Mouse (Mus musculus): ENCODE data around the gene Olfr1291-ps1. TPM values are rescaled to one million over a fixed set of nuclear protein-coding genes. Genes with fewer than 3 reads are reported as not detected.

The Olfr1291-ps1 gene
- total and polyA plus RNA-seq, 3 experiments = not detected

DNA sequence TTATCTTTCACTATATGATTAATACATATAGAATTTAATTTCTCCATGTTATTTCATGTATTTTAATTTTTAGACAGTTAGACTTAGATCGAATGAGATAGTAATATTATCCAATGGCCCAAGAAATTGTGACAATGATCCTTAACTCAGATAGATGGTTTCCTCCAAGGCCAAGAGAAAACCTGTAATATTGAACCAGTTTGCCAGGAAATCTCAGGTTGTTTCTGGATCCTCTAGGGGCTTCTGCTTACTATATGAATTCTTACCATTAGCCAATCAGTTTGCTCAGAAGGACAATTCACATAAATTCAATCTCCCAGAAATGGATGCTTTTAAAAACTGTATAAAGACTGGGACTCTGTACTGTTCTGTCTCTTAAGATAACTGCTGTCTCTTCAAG lies 27.9 kb downstream of the Olfr1291-ps1 start, which contains the start of gene Olfr1293-ps:
Olfr1293-ps (plus strand) TSS at position 301 of the 400 bp plus-strand sequence.
- H3K9ac ChIP-seq (ENCODE audit: control insufficient read depth, low read depth, low read length, poor library complexity, severe bottlenecking) = no peak within 1 kb of the TSS
- no peak within 1 kb of the TSS for H3K27ac ChIP-seq (ENCODE audit: control insufficient read depth, low read depth, low read length)
- TF ChIP-seq HCFC1 (IDR thresholded peaks at IDR 0.05; ENCODE audit: low read depth, low read length) (no peak), MXI1 (IDR thresholded peaks at IDR 0.05; ENCODE audit: low read depth, low read length) (no peak), POLR2AphosphoS2 (IDR thresholded peaks at IDR 0.05; ENCODE audit: low read length) (no peak), POLR2A (IDR thresholded peaks at IDR 0.05; ENCODE audit: control insufficient read depth in 1 of 2, insufficient read depth in 1 of 2, low read depth in 1 of 2, low read length in 2 of 2, poor library complexity in 1 of 2) (no peak), MAX (IDR thresholded peaks at IDR 0.05; ENCODE audit: low read length) (no peak), GABPA (IDR thresholded peaks at IDR 0.05; ENCODE audit: low read depth, low read length) (no peak), E2F4 (IDR thresholded peaks at IDR 0.05; ENCODE audit: borderline replicate concordance, low read depth, low read length) (no peak), TCF12 (IDR thresholded peaks at IDR 0.05; ENCODE audit: low read depth, low read length) (no peak), MAFK (IDR thresholded peaks at IDR 0.05; ENCODE audit: borderline replicate concordance, low read depth, low read length) (no peak), KAT2A (conservative IDR thresholded peaks at IDR 0.05; ENCODE audit: low read depth, low read length) (no peak), ZNF384 (IDR thresholded peaks at IDR 0.05; ENCODE audit: low read depth, low read length) (no peak), NRF1 (IDR thresholded peaks at IDR 0.05; ENCODE audit: insufficient read depth, low read depth, low read length, poor library complexity, severe bottlenecking) (no peak), CHD1 (IDR thresholded peaks at IDR 0.05; ENCODE audit: low read depth, low read length) (no peak), SMC3 (IDR thresholded peaks at IDR 0.05; ENCODE audit: low read depth, low read length) (no peak), CHD2 (IDR thresholded peaks at IDR 0.05; ENCODE audit: low read length) (no peak), CTCF (IDR thresholded peaks at IDR 0.05 in 2 of 3, conservative IDR thresholded peaks at IDR 0.05 in 1 of 3; ENCODE audit: control insufficient read depth in 1 of 3, insufficient read depth in 1 of 3, low read depth in 2 of 3, low read length in 3 of 3, poor library complexity in 1 of 3, severe bottlenecking in 1 of 3) (no peak), ZMIZ1 (IDR thresholded peaks at IDR 0.05; ENCODE audit: low read depth, low read length) (no peak), MEF2A (IDR thresholded peaks at IDR 0.05; ENCODE audit: extremely low read depth, insufficient replicate concordance, low read depth, low read length, poor library complexity, severe bottlenecking) (no peak), USF2 (IDR thresholded peaks at IDR 0.05; ENCODE audit: borderline replicate concordance in 1 of 2, insufficient read depth in 1 of 2, low read depth in 1 of 2, low read length in 2 of 2) (no peak)
- no peaks in the 10 kb centered on the region for H3K36me3 ChIP-seq (ENCODE audit: control insufficient read depth in 1 of 2, insufficient read depth in 2 of 2, low read length in 2 of 2)
- H3K79me2 ChIP-seq (ENCODE audit: control insufficient read depth, insufficient read depth, low read length, poor library complexity) = no peaks in the 10 kb centered on the region
- no peaks in the 10 kb centered on the region for H3K9me3 ChIP-seq (replicated peaks; ENCODE audit: insufficient read depth, low read length)
- H3K4me3 ChIP-seq (ENCODE audit: control insufficient read depth in 1 of 2, insufficient read depth in 1 of 2, low read depth in 2 of 2, low read length in 2 of 2) = no peak within 1 kb of the TSS
- H3K27me3 ChIP-seq (ENCODE audit: control insufficient read depth in 1 of 2, insufficient read depth in 2 of 2, low read length in 2 of 2) = no peaks in the 10 kb centered on the region
- no peaks in the 10 kb centered on the region for H3K4me1 ChIP-seq (ENCODE audit: control insufficient read depth in 1 of 2, insufficient read depth in 2 of 2, low read length in 2 of 2)
- DNase-seq (ENCODE audit: low read depth, low spot score) = no peak

GRCm38 (mm10) chr2:111540191-111540590 lies 43.2 kb downstream of the Olfr1291-ps1 start, which contains the start of gene Olfr1294:
Gene Olfr1294, minus strand, starts transcription at chr2:111540291.
- H3K9me3 ChIP-seq (replicated peaks; ENCODE audit: insufficient read depth, low read length) = no peaks in the 10 kb centered on the region
- no peaks in the 10 kb centered on the region for H3K4me1 ChIP-seq (ENCODE audit: control insufficient read depth in 1 of 2, insufficient read depth in 2 of 2, low read length in 2 of 2)
- no peak within 1 kb of the TSS for H3K9ac ChIP-seq (ENCODE audit: control insufficient read depth, low read depth, low read length, poor library complexity, severe bottlenecking)
- H3K4me3 ChIP-seq (ENCODE audit: control insufficient read depth in 1 of 2, insufficient read depth in 1 of 2, low read depth in 2 of 2, low read length in 2 of 2) = no peak within 1 kb of the TSS
- no peaks in the 10 kb centered on the region for H3K27me3 ChIP-seq (ENCODE audit: control insufficient read depth in 1 of 2, insufficient read depth in 2 of 2, low read length in 2 of 2)
- TF ChIP-seq POLR2AphosphoS5 (IDR thresholded peaks at IDR 0.05; ENCODE audit: borderline replicate concordance, low read depth, low read length) = no peak
- TF ChIP-seq GATA1 (IDR thresholded peaks at IDR 0.05; ENCODE audit: low read depth, low read length) = no peak
- no peaks in the 10 kb centered on the region for H3K79me2 ChIP-seq (ENCODE audit: control insufficient read depth, insufficient read depth, low read length, poor library complexity)
- no peaks in the 10 kb centered on the region for H3K36me3 ChIP-seq (ENCODE audit: control insufficient read depth in 1 of 2, insufficient read depth in 2 of 2, low read length in 2 of 2)
- no peak within 1 kb of the TSS for H3K27ac ChIP-seq (ENCODE audit: control insufficient read depth, low read depth, low read length)
- no peak for DNase-seq (ENCODE audit: low read depth, low spot score)

Other genes starting within 250 kb of the Olfr1291-ps1 start
- not detected in 2 replicates for gene Olfr1276, start 242.7 kb upstream of the Olfr1291-ps1 start, total RNA-seq (2012; rRNA removed)
- not detected for gene Olfr1276, start 242.7 kb upstream of the Olfr1291-ps1 start, polyA plus RNA-seq (2012; ENCODE audit: insufficient read depth in 1 of 2, insufficient read length in 2 of 2, low read depth in 1 of 2, low replicate concordance in 2 of 2, missing spikeins in 1 of 2)
- gene Olfr1277, start 223.1 kb upstream of the Olfr1291-ps1 start, total RNA-seq (2012; rRNA removed) = not detected in 2 replicates
- not detected for gene Olfr1277, start 223.1 kb upstream of the Olfr1291-ps1 start, polyA plus RNA-seq (2012; ENCODE audit: insufficient read depth in 1 of 2, insufficient read length in 2 of 2, low read depth in 1 of 2, low replicate concordance in 2 of 2, missing spikeins in 1 of 2)
- not detected in 2 replicates for gene Olfr1278, start 207.0 kb upstream of the Olfr1291-ps1 start, total RNA-seq (2012; rRNA removed)
- not detected for gene Olfr1278, start 207.0 kb upstream of the Olfr1291-ps1 start, polyA plus RNA-seq (2012; ENCODE audit: insufficient read depth in 1 of 2, insufficient read length in 2 of 2, low read depth in 1 of 2, low replicate concordance in 2 of 2, missing spikeins in 1 of 2)
- gene Olfr1279, start 196.5 kb upstream of the Olfr1291-ps1 start, total RNA-seq (2012; rRNA removed) = not detected in 2 replicates
- not detected for gene Olfr1279, start 196.5 kb upstream of the Olfr1291-ps1 start, polyA plus RNA-seq (2012; ENCODE audit: insufficient read depth in 1 of 2, insufficient read length in 2 of 2, low read depth in 1 of 2, low replicate concordance in 2 of 2, missing spikeins in 1 of 2)
- gene Olfr1280, start 183.2 kb upstream of the Olfr1291-ps1 start, total RNA-seq (2012; rRNA removed) = not detected in 2 replicates
- gene Olfr1280, start 183.2 kb upstream of the Olfr1291-ps1 start, polyA plus RNA-seq (2012; ENCODE audit: insufficient read depth in 1 of 2, insufficient read length in 2 of 2, low read depth in 1 of 2, low replicate concordance in 2 of 2, missing spikeins in 1 of 2) = not detected
- not detected in 2 replicates for gene Olfr1281, start 170.7 kb upstream of the Olfr1291-ps1 start, total RNA-seq (2012; rRNA removed)
- gene Olfr1281, start 170.7 kb upstream of the Olfr1291-ps1 start, polyA plus RNA-seq (2012; ENCODE audit: insufficient read depth in 1 of 2, insufficient read length in 2 of 2, low read depth in 1 of 2, low replicate concordance in 2 of 2, missing spikeins in 1 of 2) = not detected
- not detected in 2 replicates for gene Olfr1282, start 161.1 kb upstream of the Olfr1291-ps1 start, total RNA-seq (2012; rRNA removed)
- not detected for gene Olfr1282, start 161.1 kb upstream of the Olfr1291-ps1 start, polyA plus RNA-seq (2012; ENCODE audit: insufficient read depth in 1 of 2, insufficient read length in 2 of 2, low read depth in 1 of 2, low replicate concordance in 2 of 2, missing spikeins in 1 of 2)
- not detected in 2 replicates for gene Olfr1283, start 130.4 kb upstream of the Olfr1291-ps1 start, total RNA-seq (2012; rRNA removed)
- gene Olfr1283, start 130.4 kb upstream of the Olfr1291-ps1 start, polyA plus RNA-seq (2012; ENCODE audit: insufficient read depth in 1 of 2, insufficient read length in 2 of 2, low read depth in 1 of 2, low replicate concordance in 2 of 2, missing spikeins in 1 of 2) = not detected
- gene Olfr1284, start 121.7 kb upstream of the Olfr1291-ps1 start, total RNA-seq (2012; rRNA removed) = not detected in 2 replicates
- gene Olfr1284, start 121.7 kb upstream of the Olfr1291-ps1 start, polyA plus RNA-seq (2012; ENCODE audit: insufficient read depth in 1 of 2, insufficient read length in 2 of 2, low read depth in 1 of 2, low replicate concordance in 2 of 2, missing spikeins in 1 of 2) = not detected
- gene Olfr1286, start 74.1 kb upstream of the Olfr1291-ps1 start, total RNA-seq (2012; rRNA removed) = not detected in 2 replicates
- gene Olfr1286, start 74.1 kb upstream of the Olfr1291-ps1 start, polyA plus RNA-seq (2012; ENCODE audit: insufficient read depth in 1 of 2, insufficient read length in 2 of 2, low read depth in 1 of 2, low replicate concordance in 2 of 2, missing spikeins in 1 of 2) = not detected
- gene Olfr1287, start 48.0 kb upstream of the Olfr1291-ps1 start, total RNA-seq (2012; rRNA removed) = not detected in 2 replicates
- not detected for gene Olfr1287, start 48.0 kb upstream of the Olfr1291-ps1 start, polyA plus RNA-seq (2012; ENCODE audit: insufficient read depth in 1 of 2, insufficient read length in 2 of 2, low read depth in 1 of 2, low replicate concordance in 2 of 2, missing spikeins in 1 of 2)
- gene Olfr1288, start 23.1 kb upstream of the Olfr1291-ps1 start, total RNA-seq (2012; rRNA removed) = not detected in 2 replicates
- gene Olfr1288, start 23.1 kb upstream of the Olfr1291-ps1 start, polyA plus RNA-seq (2012; ENCODE audit: insufficient read depth in 1 of 2, insufficient read length in 2 of 2, low read depth in 1 of 2, low replicate concordance in 2 of 2, missing spikeins in 1 of 2) = not detected
- gene Olfr1289, start 16.4 kb upstream of the Olfr1291-ps1 start, total RNA-seq (2012; rRNA removed) = not detected in 2 replicates
- not detected for gene Olfr1289, start 16.4 kb upstream of the Olfr1291-ps1 start, polyA plus RNA-seq (2012; ENCODE audit: insufficient read depth in 1 of 2, insufficient read length in 2 of 2, low read depth in 1 of 2, low replicate concordance in 2 of 2, missing spikeins in 1 of 2)
- not detected in 2 replicates for gene Olfr1290, start 3.4 kb upstream of the Olfr1291-ps1 start, total RNA-seq (2012; rRNA removed)
- not detected for gene Olfr1290, start 3.4 kb upstream of the Olfr1291-ps1 start, polyA plus RNA-seq (2012; ENCODE audit: insufficient read depth in 1 of 2, insufficient read length in 2 of 2, low read depth in 1 of 2, low replicate concordance in 2 of 2, missing spikeins in 1 of 2)
- gene Olfr1293-ps, start 28.0 kb downstream of the Olfr1291-ps1 start, total RNA-seq (2012; rRNA removed) = not detected in 2 replicates
- not detected for gene Olfr1293-ps, start 28.0 kb downstream of the Olfr1291-ps1 start, polyA plus RNA-seq (2012; ENCODE audit: insufficient read depth in 1 of 2, insufficient read length in 2 of 2, low read depth in 1 of 2, low replicate concordance in 2 of 2, missing spikeins in 1 of 2)
- not detected in 2 replicates for gene Olfr1294, start 43.1 kb downstream of the Olfr1291-ps1 start, total RNA-seq (2012; rRNA removed)
- not detected for gene Olfr1294, start 43.1 kb downstream of the Olfr1291-ps1 start, polyA plus RNA-seq (2012; ENCODE audit: insufficient read depth in 1 of 2, insufficient read length in 2 of 2, low read depth in 1 of 2, low replicate concordance in 2 of 2, missing spikeins in 1 of 2)
- not detected in 2 replicates for gene Olfr1295, start 72.5 kb downstream of the Olfr1291-ps1 start, total RNA-seq (2012; rRNA removed)
- gene Olfr1295, start 72.5 kb downstream of the Olfr1291-ps1 start, polyA plus RNA-seq (2012; ENCODE audit: insufficient read depth in 1 of 2, insufficient read length in 2 of 2, low read depth in 1 of 2, low replicate concordance in 2 of 2, missing spikeins in 1 of 2) = not detected
- not detected in 2 replicates for gene Olfr1297, start 129.3 kb downstream of the Olfr1291-ps1 start, total RNA-seq (2012; rRNA removed)
- not detected for gene Olfr1297, start 129.3 kb downstream of the Olfr1291-ps1 start, polyA plus RNA-seq (2012; ENCODE audit: insufficient read depth in 1 of 2, insufficient read length in 2 of 2, low read depth in 1 of 2, low replicate concordance in 2 of 2, missing spikeins in 1 of 2)
- gene Olfr1298, start 152.0 kb downstream of the Olfr1291-ps1 start, total RNA-seq (2012; rRNA removed) = not detected in 2 replicates
- gene Olfr1298, start 152.0 kb downstream of the Olfr1291-ps1 start, polyA plus RNA-seq (2012; ENCODE audit: insufficient read depth in 1 of 2, insufficient read length in 2 of 2, low read depth in 1 of 2, low replicate concordance in 2 of 2, missing spikeins in 1 of 2) = not detected
- gene Olfr1299, start 164.2 kb downstream of the Olfr1291-ps1 start, total RNA-seq (2012; rRNA removed) = not detected in 2 replicates
- gene Olfr1299, start 164.2 kb downstream of the Olfr1291-ps1 start, polyA plus RNA-seq (2012; ENCODE audit: insufficient read depth in 1 of 2, insufficient read length in 2 of 2, low read depth in 1 of 2, low replicate concordance in 2 of 2, missing spikeins in 1 of 2) = not detected

Measured in MEL (cell line).